Mouse (Mus musculus): ENCODE measurements around the gene Gm12248. TPM values are rescaled to one million over a fixed set of nuclear protein-coding genes. Genes with fewer than 3 reads are reported as not detected.

Gene Gm12248
- not detected in 2 replicates for polyA plus RNA-seq (2016; fragmentation: Nextera tagmentation; extraction: Ambion mirVana)

GRCm38 (mm10) chr11:58093021-58093528 lies at the start of gene Gm12248:
Gm12248 (minus strand) TSS chr11:58093134.
- no peaks in the 10 kb centered on the region for H3K36me3 ChIP-seq (replicated peaks)
- DNase-seq (ENCODE audit: extremely low spot score, low spot score), result peak; percentile 31
- H3K27me3 ChIP-seq (ENCODE audit: poor library complexity, severe bottlenecking), result peaks cover 33% of the 10 kb centered on the region
- H3K9me3 ChIP-seq, result no peaks in the 10 kb centered on the region
- peak within 1 kb of the TSS; percentile 62; the same call in 1 of the 2 replicates for H3K27ac ChIP-seq
- peaks cover 22% of the 10 kb centered on the region for H3K4me1 ChIP-seq
- whole genome bisulfite sequencing, result 22% methylated on average over 12 of the region's 12 CpGs
- H3K4me3 ChIP-seq, result peak within 1 kb of the TSS; percentile 24; the same call in 1 of the 2 replicates

- no peaks in the 10 kb centered on the region for H3K4me1 ChIP-seq
- DNase-seq (ENCODE audit: extremely low spot score, low spot score), result no peak
- 92% methylated on average over 3 of the region's 3 CpGs for WGBS
- H3K27me3 ChIP-seq (ENCODE audit: poor library complexity, severe bottlenecking), result no peaks in the 10 kb centered on the region
- H3K9me3 ChIP-seq, result no peaks in the 10 kb centered on the region
- H3K27ac ChIP-seq, result no peak overlapping the region
- H3K4me3 ChIP-seq, result no peak overlapping the region
- H3K36me3 ChIP-seq (replicated peaks), result peaks cover 98% of the 10 kb centered on the region
Measured at GRCm38 (mm10) chr11:58139466-58139865, 46.5 kb upstream of the Gm12248 start.

GRCm38 (mm10) chr11:58138821-58139220 lies 45.9 kb upstream of the Gm12248 start:
- H3K9me3 ChIP-seq, result no peaks in the 10 kb centered on the region
- H3K27ac ChIP-seq, result no peak overlapping the region
- WGBS, result 91% methylated on average over 11 of the region's 11 CpGs
- peaks cover 98% of the 10 kb centered on the region for H3K36me3 ChIP-seq (replicated peaks)
- H3K27me3 ChIP-seq (ENCODE audit: poor library complexity, severe bottlenecking), result no peaks in the 10 kb centered on the region
- DNase-seq (ENCODE audit: extremely low spot score, low spot score), result no peak
- no peak overlapping the region for H3K4me3 ChIP-seq
- no peaks in the 10 kb centered on the region for H3K4me1 ChIP-seq

- WGBS, result 92% methylated on average over 6 of the region's 6 CpGs
Measured at GRCm38 (mm10) chr11:58136677-58137076, 43.7 kb upstream of the Gm12248 start.

GRCm38 (mm10) chr11:58135296-58135695 lies 42.4 kb upstream of the Gm12248 start:
- DNase-seq (ENCODE audit: extremely low spot score, low spot score), result no peak
- Histone ChIP-seq H3K4me3 (no peak overlapping the region), H3K9me3 (no peaks in the 10 kb centered on the region), H3K27me3 (ENCODE audit: poor library complexity, severe bottlenecking) (no peaks in the 10 kb centered on the region), H3K27ac (no peak overlapping the region), H3K4me1 (no peaks in the 10 kb centered on the region), H3K36me3 (replicated peaks) (peaks cover 100% of the 10 kb centered on the region)

More at GRCm38 (mm10) chr11:58136677-58137076, 43.7 kb upstream of the Gm12248 start:
- DNase-seq (ENCODE audit: extremely low spot score, low spot score), result no peak
- Histone ChIP-seq H3K4me1 (no peaks in the 10 kb centered on the region), H3K27ac (no peak overlapping the region), H3K9me3 (no peaks in the 10 kb centered on the region), H3K27me3 (ENCODE audit: poor library complexity, severe bottlenecking) (no peaks in the 10 kb centered on the region), H3K4me3 (no peak overlapping the region), H3K36me3 (replicated peaks) (peaks cover 100% of the 10 kb centered on the region)

- H3K27ac ChIP-seq, result no peak overlapping the region
- no peak overlapping the region for H3K4me3 ChIP-seq
- H3K4me1 ChIP-seq, result no peaks in the 10 kb centered on the region
- no peaks in the 10 kb centered on the region for H3K27me3 ChIP-seq (ENCODE audit: poor library complexity, severe bottlenecking)
- DNase-seq (ENCODE audit: extremely low spot score, low spot score), result no peak
- peaks cover 100% of the 10 kb centered on the region for H3K36me3 ChIP-seq (replicated peaks)
- H3K9me3 ChIP-seq, result no peaks in the 10 kb centered on the region
Measured at GRCm38 (mm10) chr11:58134869-58135268, 41.9 kb upstream of the Gm12248 start.

- Histone ChIP-seq H3K27ac (no peak overlapping the region), H3K9me3 (no peaks in the 10 kb centered on the region), H3K4me3 (no peak overlapping the region), H3K27me3 (ENCODE audit: poor library complexity, severe bottlenecking) (no peaks in the 10 kb centered on the region), H3K4me1 (no peaks in the 10 kb centered on the region), H3K36me3 (replicated peaks) (peaks cover 100% of the 10 kb centered on the region)
- 90% methylated on average over 3 of the region's 3 CpGs for WGBS
- DNase-seq (ENCODE audit: extremely low spot score, low spot score), result no peak
Measured at GRCm38 (mm10) chr11:58132026-58132425, 39.1 kb upstream of the Gm12248 start.

GRCm38 (mm10) chr11:58129302-58129843 lies 36.4 kb upstream of the Gm12248 start:
- Histone ChIP-seq H3K27me3 (ENCODE audit: poor library complexity, severe bottlenecking) (no peaks in the 10 kb centered on the region), H3K4me3 (no peak overlapping the region), H3K9me3 (no peaks in the 10 kb centered on the region), H3K36me3 (replicated peaks) (peaks cover 100% of the 10 kb centered on the region), H3K4me1 (no peaks in the 10 kb centered on the region), H3K27ac (no peak overlapping the region)
- no peak for DNase-seq (ENCODE audit: extremely low spot score, low spot score)
- WGBS, result 88% methylated on average over 6 of the region's 6 CpGs

- no peak overlapping the region for H3K27ac ChIP-seq
- DNase-seq (ENCODE audit: extremely low spot score, low spot score), result no peak
- 88% methylated on average over 2 of the region's 2 CpGs for WGBS
Measured at GRCm38 (mm10) chr11:58127544-58127943, 34.6 kb upstream of the Gm12248 start.

GRCm38 (mm10) chr11:58126397-58127160 lies 33.6 kb upstream of the Gm12248 start:
- H3K4me1 ChIP-seq, result no peaks in the 10 kb centered on the region
- WGBS, result 88% methylated on average over 7 of the region's 7 CpGs
- H3K36me3 ChIP-seq (replicated peaks), result peaks cover 99% of the 10 kb centered on the region
- no peak overlapping the region for H3K27ac ChIP-seq
- H3K9me3 ChIP-seq, result no peaks in the 10 kb centered on the region
- no peak overlapping the region for H3K4me3 ChIP-seq
- no peak for DNase-seq (ENCODE audit: extremely low spot score, low spot score)
- H3K27me3 ChIP-seq (ENCODE audit: poor library complexity, severe bottlenecking), result no peaks in the 10 kb centered on the region

More at GRCm38 (mm10) chr11:58127544-58127943, 34.6 kb upstream of the Gm12248 start:
- peaks cover 100% of the 10 kb centered on the region for H3K36me3 ChIP-seq (replicated peaks)
- H3K9me3 ChIP-seq, result no peaks in the 10 kb centered on the region
- no peaks in the 10 kb centered on the region for H3K27me3 ChIP-seq (ENCODE audit: poor library complexity, severe bottlenecking)
- H3K4me3 ChIP-seq, result no peak overlapping the region
- H3K4me1 ChIP-seq, result no peaks in the 10 kb centered on the region

GRCm38 (mm10) chr11:58125021-58125420 lies 32.1 kb upstream of the Gm12248 start:
- WGBS, result 91% methylated on average over 11 of the region's 11 CpGs

GRCm38 (mm10) chr11:58123711-58124110 lies 30.8 kb upstream of the Gm12248 start:
- Histone ChIP-seq H3K4me1 (no peaks in the 10 kb centered on the region), H3K4me3 (no peak overlapping the region), H3K27me3 (ENCODE audit: poor library complexity, severe bottlenecking) (no peaks in the 10 kb centered on the region), H3K9me3 (no peaks in the 10 kb centered on the region), H3K36me3 (replicated peaks) (peaks cover 99% of the 10 kb centered on the region), H3K27ac (no peak overlapping the region)
- WGBS, result 88% methylated on average over 2 of the region's 2 CpGs
- DNase-seq (ENCODE audit: extremely low spot score, low spot score), result no peak

More at GRCm38 (mm10) chr11:58125021-58125420, 32.1 kb upstream of the Gm12248 start:
- Histone ChIP-seq H3K27me3 (ENCODE audit: poor library complexity, severe bottlenecking) (no peaks in the 10 kb centered on the region), H3K4me3 (no peak overlapping the region), H3K4me1 (no peaks in the 10 kb centered on the region), H3K36me3 (replicated peaks) (peaks cover 99% of the 10 kb centered on the region), H3K9me3 (no peaks in the 10 kb centered on the region), H3K27ac (no peak overlapping the region)
- no peak for DNase-seq (ENCODE audit: extremely low spot score, low spot score)

- WGBS, result 93% methylated on average over 9 of the region's 9 CpGs
- Histone ChIP-seq H3K36me3 (replicated peaks) (peaks cover 99% of the 10 kb centered on the region), H3K27me3 (ENCODE audit: poor library complexity, severe bottlenecking) (no peaks in the 10 kb centered on the region), H3K27ac (no peak overlapping the region), H3K9me3 (no peaks in the 10 kb centered on the region), H3K4me1 (no peaks in the 10 kb centered on the region), H3K4me3 (no peak overlapping the region)
- no peak for DNase-seq (ENCODE audit: extremely low spot score, low spot score)
Measured at GRCm38 (mm10) chr11:58121351-58121750, 28.4 kb upstream of the Gm12248 start.

Measured in forebrain, embryonic 10.5 days (tissue).